Mouse (Mus musculus) adipocyte (in vitro differentiated cells): Measurements from ENCODE around the gene Pitpnb.
A peak's percentile ranks its signal among the peaks of the same experiment; 100 is the strongest.

Source experiments
- DNase-seq: peaks from one replicate; pipeline ENCODE4 v3.0.0-alpha.2; 2016; ENCODE audit warnings: low spot score

The Pitpnb gene

DNA sequence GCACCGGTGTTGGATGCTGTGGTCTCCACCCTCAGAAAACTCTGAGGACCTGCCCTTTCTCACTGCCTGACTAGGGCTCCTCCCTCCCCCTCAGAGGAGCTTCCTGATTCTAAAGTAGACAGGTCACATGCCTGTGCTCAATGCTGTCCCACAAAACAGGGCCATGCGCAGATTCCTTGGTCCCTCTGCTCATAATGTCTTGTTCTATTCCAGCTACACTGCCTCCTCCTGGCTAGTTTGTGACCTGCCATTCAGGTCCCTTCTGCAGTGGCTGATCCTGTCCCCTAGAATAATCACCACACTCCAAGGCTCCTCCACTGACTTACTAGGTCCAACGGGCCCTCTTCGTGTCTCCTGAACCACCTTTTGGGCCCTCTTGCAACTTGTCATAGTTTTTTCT lies 65.6 kb downstream of the Pitpnb start:
- no peak for DNase-seq

DNA sequence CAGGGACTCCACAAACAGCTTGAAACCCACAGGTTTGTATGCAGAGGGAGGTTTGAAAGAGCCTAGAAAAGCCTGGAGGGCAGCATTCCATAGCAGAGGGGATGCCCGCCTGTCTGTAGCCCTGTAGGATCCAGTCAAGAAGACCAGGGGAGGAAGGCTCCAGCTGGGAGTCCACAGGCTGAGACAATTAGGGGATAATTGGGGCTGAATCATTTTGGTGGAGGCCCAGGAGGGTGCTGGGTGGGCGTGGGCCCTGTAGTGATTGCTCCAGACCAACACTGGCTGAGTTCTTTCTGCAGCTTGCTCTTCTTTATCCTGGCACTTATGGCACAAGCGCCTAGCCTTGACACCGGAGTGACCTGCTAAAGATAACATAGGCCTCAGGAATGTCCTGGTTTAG lies 67.9 kb downstream of the Pitpnb start:
- no peak for DNase-seq

DNA sequence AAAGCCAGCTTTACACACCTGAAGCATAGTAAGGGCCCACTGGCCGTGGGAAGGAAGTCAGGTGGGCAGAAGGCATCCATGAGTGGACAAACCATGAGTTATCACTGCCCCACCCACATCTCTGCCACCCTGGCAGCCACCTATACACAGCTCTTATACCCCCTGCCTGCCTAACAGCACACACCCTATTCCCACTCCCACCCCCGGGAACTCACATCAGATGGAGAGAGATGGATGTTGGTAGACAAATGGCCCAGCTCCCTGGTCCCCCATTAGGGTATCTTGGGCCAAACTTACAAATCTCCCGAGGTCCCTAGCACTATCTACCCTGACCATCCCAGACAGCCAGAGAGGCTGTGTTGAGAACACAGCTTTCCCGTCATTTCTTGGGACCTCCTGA lies 68.7 kb downstream of the Pitpnb start:
- DNase-seq: no peak

DNA sequence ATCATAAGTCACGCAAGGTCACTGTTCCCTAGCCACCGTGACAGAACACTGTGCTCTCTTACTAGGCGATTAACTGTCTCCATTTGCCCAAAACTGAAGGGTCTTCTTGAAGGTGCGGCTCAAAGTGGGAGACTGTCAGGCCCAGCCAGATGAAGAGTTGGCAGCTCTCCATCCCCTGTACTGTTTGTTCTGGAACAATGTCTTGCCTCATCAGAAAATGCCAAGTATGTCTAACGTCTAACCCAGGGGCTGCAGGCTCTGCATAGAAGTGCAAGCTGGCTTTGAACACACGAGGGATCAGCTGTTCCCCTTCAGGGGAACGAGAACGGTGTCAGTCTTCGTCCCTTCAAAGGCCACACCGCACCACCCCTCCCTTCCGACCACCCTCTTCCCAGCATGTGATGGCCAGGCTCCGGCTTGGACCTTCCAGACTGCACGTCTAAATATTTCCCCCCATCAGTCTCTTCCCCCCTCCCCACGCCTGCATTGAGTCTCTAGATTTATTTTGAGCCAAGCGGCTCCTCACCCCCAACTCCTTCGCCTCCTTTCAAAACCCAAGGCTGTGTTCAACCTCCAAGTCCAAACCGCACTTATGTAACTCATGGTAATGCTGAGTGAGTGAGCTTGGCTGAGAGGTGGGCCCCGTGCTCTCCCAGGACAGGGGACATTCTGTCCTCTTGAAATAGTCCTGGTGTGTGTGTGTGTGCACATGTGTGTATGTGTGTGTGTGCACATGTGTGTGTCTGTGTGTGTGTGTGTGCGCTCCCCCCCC lies 71.5 kb downstream of the Pitpnb start:
- DNase-seq: peak; percentile 47

DNA sequence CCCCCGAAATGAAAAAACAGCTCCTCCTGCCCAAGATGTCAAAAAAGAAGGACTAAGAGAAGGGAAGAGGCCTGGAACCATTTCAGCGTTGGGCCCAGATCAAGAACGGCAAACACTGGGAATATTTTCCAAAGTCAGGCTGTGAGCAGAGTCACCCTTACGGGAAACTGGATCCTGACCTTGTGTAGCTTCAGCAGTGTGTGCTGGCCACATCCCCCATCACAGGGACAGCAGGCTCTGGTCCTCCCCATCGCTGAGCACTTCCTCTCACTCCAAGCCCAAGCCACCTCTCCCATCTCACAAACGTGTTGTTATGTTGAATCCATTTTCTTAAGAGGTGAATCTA lies 72.1 kb downstream of the Pitpnb start:
- peak; percentile 20 for DNase-seq

DNA sequence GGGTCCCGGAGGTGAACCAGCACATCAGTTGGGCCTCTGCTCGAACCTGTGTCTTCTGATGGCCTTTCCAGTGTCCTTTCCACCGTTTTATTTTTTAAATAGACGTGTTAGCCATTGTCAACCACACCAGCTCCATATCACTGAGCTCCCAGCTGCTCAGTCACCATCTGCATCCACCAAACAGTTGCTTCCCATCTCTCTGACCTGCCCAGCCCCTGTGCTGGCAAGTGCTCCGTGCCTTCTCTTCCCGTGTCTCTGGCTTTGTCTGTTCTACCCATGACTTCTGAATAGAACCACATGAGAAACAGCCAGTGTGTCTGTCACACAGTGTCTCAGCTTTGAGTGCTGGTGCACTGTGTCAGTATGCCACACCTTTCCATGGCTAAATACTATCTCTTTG lies 74.2 kb downstream of the Pitpnb start:
- DNase-seq: no peak

DNA sequence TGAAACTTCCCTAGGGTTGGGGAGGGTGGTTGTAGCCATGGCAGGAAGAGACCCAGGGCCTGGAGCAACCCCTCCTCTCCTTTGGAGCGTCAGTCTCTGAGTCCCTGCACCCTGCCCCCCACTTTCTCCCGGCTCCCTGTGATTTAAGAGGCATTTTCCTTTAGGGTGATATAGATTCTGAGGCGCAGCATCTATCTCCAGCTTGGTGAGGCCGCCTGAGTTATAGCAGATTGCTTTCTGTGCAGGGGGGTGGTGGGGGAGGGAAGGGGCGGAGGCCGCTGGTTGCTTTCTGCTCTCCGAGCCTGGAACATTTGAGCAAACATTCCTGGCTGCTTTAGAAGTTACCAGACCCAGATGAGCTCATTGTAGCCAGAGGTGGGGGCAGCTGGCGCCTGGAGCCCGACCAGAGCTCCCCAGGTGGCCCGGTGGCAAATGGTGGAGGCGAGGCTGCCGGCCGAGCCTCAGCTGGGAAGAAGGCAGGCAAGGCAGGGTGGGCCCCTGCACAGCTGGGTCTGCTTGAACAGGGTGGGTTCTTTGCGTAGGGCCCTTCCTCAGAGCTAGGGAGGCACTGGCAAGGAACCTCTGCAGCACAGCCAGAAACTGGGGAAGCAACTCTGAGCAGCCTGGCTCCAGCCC lies 78.0 kb downstream of the Pitpnb start:
- no peak for DNase-seq

DNA sequence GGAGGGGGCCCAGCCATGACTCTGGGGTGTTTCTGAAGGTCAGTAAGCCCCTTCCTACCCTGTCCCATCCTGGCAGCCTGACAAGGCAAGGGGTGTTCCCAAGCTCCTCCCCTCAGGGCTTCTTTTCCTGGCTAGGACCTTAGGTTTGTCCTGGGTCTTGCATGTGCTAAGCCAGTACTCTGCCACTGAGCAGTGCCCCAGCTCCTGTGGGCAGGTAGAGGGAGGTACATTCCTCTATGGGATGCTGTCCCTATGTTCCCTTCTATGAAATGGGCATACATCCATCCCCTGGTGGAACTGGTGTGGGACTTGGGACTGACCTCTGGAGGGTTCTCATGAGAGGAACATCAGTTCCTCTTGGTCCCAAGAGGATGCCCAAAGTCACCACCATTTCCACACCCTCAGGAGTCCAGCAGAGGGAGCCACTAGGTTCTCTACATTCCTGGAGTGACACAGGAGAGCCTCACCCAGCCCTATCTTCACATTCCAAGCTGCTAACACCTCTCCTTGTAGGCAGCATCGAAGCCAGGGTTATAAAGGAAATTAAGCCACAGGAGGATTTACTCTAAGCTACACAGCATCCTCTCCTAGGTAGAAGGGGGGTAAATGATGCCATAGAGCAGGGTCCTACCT lies 79.0 kb downstream of the Pitpnb start:
- DNase-seq: peak; percentile 50

DNA sequence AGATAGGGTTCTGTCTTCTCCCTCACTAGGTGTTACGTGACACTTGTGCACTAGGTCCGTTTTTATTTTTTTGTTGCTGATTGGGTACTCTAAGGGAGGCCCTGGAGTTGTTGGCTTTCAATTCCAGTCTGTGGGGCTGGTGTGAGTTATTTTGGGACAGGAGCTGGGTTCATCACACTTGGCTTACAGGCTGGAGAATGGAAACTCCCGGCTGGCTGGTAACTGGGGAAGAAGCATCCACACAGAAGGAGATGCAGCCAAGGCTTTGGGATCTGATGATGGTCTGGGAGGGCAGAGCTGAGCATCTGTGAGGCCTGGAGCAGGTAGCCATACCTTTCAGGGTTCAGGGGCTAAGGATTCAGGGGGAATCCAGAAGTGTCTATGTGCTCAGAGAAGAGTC lies 80.1 kb downstream of the Pitpnb start:
- no peak for DNase-seq

DNA sequence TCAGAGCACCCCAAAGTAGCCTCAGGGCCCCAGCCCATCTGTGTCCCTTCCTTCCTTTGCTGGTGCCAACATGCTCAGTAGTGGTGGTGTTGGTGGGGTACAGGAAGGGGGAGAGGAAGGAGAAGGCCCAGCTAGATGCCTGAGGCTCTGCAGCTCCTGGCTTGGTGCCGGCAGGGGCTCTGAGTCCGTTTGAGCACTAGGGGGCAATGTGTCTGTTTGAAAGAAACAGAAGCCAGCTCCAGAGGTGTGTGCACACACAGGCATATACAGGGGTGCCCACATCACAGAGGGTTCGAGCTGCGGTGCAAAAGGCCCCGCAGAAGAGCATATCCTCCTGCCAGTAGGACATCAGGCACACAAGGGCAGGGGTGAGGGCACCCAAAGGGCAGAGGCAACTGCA lies 83.6 kb downstream of the Pitpnb start:
- DNase-seq: peak; percentile 87

DNA sequence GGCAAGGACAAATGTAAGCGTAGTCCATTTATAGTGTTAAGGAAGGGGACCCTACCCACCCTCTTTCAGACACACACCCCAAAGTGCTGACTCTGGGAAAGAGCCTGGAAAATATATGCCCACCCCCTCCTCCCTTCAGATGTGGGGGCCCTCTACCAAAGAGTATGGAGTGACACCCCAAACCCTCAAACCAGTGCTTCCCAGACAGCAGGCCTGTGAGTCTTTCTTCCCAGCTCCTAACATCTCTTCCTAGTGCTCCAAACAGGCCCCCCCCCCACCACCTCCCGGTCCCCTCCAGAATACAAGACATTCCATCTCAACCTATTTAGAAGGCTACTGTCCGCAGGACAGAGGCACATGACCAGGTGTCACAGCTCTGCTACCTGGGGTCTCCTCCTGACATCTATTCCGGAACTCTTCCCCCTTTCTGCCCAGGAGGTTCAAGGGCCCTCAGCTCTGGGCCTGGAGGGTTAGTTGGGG lies 84.2 kb downstream of the Pitpnb start:
- no peak for DNase-seq

DNA sequence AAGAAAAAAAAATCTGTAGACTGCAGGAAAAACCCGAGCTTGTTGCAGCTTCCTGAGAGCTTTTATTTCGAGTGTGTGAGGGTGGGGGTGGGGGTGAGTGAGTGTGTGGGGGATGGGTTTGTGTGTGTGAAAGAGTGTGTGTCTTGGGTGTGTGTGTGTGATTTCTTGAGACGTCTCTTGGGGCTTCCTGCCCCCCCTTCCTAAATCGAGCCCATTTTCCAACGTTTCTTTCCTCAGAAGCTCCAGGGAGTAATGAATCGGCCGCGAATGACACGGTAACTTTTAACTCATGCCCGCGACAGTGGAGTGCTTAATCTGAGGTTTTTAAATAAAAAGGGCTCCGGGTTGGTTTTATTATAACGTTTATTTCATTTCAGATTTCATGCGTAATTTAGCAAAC lies 85.0 kb downstream of the Pitpnb start:
- no peak for DNase-seq

DNA sequence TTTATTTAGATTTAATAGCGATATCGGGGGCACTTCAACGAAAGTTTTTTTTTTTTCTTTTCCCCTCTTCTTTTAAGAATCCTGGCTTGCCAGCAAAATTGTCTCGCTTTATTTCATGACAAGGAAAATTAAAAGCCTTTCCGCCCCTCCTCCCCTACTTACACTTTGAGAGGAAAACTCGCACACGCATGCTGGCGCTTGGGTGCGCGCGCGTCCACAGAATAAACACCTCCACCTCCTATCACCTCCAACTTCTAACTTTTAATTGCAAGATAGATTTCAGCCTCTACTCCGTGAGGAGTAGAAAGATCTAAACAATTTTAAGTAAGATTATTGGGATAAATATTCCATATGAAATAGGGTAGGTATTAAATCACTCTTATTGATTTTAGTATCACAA lies 85.5 kb downstream of the Pitpnb start:
- DNase-seq: no peak

DNA sequence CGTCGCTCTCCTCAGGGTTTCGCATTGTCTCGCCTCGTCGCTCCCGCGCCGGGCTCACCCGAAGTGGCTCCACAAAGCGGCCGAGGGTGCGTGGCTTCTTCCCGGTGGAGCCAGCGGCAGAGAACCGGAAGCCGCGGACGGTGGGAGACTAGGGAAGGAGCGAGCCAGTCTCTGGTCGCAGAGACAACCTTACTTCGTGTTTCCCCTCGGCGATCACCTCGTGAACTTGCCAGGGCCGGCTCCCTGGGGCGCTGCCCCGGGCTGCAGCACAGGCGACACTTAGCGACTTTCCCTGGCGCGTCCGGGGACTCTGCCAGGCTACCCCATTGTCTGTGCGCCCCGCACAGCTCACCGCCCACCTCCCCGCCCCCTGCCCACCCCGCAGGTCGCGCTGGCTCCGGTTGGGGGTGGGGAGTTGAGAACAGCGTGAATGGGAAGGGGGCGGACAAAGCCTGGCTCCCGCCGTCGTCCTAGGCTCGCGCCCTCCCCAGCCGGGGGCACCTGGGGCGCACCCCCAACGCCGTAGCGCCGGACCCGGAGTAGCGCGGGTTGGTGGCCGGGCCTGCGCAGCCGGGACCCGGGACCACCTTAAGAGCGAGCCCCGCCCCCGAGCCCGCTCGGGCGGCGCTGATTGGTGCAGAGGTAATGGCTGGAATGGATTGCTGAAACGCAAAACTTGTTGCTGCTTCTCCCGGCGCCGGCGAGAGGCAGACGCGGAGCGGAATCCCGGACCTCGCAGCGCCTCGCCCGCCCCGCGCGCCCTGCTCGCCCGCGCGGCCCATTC lies 86.2 kb downstream of the Pitpnb start, which contains the start of gene Mn1:
Gene Mn1 (plus strand): TSS at position 772 of the 784 bp plus-strand sequence.
- peak; percentile 77 for DNase-seq

DNA sequence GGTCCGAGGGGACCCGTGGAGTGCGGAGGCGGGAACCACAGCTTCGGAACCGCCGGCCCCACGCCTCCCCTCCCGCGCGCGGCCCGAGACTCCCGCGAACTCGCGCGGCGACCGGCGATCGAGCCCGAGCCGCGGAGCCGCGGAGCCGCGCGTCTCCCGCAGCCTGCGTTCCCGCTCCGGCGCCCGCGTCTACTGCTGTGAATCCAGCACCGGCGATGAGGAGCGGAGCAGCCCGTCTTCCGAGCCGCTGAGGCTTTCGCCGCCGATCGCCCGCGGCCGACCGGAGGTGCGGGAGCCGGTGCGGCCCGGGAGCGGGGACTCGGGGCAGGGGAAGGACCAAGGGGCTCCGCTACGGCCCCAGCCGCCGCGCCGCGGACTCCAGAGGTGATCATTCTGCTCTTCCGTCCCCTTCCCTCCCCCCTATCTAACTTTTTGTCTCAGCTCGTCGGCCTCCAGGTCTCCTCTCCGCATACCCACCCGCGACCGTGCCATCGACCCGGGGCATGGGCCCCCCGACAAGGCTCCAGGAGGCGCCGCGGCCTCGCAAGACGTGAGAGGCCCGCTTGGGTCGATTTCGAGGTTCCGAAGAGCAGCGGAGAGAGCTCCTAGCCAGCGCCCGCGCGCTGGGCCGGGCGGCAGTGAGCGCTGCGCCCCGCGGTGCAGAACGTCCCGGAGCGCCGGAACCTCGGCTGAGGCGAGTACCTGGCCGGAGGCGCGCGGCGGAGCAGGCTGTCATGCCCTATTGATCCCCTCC lies 87.0 kb downstream of the Pitpnb start:
- DNase-seq: peak; percentile 19

DNA sequence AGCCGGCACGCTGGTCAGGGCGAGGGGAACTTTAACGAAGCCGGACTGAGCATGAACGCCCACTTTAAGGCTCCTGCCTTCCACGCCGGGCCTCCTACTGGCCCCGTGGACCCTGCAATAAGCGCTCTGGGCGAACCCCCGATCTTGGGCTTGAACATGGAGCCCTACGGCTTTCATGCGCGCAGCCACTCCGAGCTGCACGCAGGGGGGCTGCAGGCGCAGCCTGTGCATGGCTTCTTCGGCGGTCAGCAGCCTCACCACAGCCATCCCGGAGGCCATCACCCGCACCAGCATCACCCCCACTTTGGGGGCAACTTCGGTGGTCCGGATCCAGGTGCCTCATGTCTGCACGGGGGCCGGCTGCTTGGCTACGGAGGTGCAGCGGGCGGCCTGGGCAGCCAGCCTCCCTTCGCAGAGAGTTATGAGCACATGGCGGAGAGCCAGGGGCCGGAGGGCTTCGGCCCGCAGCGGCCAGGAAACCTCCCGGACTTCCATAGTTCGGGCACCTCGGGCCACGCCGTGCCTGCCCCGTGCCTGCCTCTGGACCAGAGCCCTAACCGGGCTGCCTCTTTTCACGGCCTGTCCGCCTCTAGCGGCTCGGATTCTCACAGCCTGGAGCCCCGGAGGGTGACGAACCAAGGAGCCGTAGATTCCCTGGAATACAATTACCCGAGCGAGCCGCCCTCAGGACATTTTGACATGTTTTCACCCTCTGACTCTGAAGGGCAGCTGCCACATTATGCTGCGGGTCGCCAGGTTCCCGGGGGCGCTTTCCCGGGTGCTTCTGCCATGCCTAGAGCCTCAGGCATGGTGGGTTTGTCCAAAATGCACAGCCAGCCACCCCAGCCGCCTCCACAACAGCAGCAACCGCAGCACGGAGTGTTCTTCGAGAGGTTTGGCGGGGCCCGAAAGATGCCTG lies 87.9 kb downstream of the Pitpnb start:
- no peak for DNase-seq

DNA sequence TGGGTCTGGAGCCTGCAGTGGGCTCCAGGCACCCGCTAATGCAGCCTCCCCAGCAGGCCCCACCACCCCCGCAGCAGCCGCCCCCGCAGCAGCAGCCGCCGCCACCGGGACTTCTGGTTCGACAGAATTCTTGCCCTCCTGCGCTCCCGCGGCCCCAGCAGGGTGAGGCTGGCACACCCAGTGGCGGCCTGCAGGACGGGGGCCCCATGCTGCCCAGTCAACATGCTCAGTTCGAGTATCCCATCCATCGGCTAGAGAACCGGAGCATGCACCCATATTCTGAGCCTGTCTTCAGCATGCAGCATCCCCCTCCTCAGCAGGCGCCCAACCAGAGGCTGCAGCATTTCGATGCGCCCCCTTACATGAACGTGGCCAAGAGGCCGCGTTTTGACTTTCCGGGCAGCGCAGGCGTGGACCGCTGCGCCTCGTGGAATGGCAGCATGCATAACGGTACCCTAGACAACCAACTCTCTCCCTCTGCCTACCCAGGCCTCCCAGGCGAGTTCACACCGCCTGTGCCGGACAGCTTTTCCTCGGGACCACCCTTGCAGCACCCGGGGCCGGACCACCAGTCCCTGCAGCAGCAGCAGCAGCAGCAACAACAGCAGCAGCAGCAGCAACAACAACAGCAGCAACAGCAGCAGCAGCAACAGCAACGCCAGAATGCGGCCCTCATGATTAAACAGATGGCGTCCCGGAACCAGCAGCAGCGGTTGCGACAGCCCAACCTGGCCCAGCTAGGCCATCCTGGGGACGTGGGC lies 88.7 kb downstream of the Pitpnb start:
- DNase-seq: no peak

DNA sequence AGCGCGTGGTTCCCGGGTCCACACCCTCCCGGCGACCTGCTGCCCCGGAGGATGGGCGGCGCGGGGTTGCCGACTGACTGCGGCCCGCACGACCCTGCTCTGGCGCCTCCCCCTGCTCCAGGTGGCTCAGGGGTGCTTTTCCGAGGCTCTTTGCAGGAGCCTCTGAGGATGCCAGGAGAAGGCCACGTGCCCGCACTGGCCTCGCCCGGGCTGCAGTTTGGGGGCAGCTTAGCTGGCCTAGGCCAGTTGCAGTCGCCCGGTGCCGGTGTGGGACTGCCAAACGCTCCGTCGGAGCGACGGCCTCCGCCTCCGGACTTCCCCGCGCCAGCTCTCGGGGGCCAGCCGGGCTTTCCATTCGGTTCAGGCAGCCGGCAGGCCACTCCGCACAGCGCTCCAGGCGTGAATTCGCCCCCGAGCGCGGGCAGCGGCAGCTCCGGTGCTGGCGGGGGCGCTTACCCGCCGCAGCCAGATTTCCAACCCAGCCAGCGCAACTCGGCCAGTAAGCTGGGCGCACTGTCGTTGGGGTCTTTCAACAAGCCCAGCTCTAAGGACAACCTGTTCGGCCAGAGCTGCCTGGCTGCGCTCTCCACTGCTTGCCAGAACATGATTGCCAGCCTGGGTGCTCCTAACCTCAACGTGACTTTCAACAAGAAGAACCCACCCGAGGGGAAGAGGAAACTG lies 89.6 kb downstream of the Pitpnb start:
- no peak for DNase-seq

DNA sequence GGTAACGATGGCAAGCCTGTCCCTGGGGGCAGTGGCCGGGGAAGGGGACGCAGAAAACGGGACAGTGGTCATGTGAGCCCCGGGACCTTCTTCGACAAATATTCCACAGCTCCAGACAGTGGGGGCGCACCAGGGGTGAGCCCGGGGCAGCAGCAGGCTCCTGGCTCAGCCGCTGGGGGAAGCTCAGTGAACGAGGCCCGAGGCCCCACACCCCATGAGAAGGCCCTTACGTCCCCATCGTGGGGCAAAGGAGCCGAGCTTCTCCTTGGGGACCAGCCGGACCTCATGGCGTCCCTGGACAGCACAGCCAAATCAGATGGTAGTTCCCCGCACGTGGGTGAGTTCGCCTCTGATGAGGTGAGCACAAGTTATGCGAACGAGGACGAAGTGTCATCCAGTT lies 90.3 kb downstream of the Pitpnb start:
- DNase-seq: no peak
